Mouse (Mus musculus): ENCODE data around the gene Mitf. TPM values are rescaled to one million over a fixed set of nuclear protein-coding genes. Genes with fewer than 3 reads are reported as not detected.
A peak's percentile ranks its signal among the peaks of the same experiment; 100 is the strongest.

The Mitf gene
- polyA plus RNA-seq, 1 experiment from 2014 or later: 1.6 TPM

DNA sequence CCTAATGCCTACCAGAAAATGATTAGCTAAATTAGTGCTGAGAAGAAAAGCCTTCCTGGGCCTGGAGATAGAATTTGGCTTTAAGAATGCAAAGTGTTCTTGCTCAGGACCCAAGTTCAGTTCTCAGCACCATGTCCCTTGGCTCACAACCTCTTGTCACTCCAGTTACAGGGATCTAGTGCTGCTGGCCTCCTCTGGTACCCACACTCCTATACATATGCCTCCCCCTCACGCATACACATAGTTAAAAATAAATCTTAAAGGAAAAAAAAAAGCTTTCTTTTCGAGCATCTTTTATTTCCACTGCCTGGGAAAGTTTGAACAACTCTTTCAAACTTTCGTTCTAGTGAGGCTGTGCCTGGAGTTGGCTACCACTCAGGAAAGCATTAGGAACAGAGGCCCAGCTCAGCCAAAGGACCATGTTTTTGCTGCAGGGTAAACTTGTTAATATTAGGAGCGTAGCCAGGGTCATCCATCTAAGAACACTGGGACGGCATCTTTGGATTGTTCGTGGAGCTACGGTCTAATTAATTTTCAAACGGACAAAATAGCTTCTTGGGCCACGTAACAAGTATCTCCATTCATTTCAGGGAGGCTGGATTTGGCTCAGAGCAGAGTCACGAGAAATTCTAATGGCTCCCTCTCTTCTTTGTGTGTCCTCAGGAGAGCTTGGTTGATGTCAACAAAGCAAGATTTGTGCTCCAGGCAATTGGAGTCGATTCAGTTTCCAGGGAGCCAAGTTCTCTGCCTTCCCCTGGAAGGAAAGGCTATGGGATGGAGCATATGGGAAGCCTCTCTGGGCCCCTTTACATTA is 239.7 kb downstream of the Mitf start:
- H3K4me2 ChIP-seq (ENCODE audit: low read length): no peak overlapping the region
- H3K4me1 ChIP-seq (ENCODE audit: control insufficient read depth, insufficient read depth, low read depth, low read length): no peaks in the 10 kb centered on the region; the same call in 1 of the 2 replicates
- no peaks in the 10 kb centered on the region for H3K9me3 ChIP-seq (ENCODE audit: control insufficient read depth, low read length)
- no peaks in the 10 kb centered on the region for H3K36me3 ChIP-seq (ENCODE audit: control insufficient read depth, insufficient read depth, low read length)
- peaks cover 5% of the 10 kb centered on the region; the same call in 1 of the 2 replicates for H3K27me3 ChIP-seq (replicated peaks; ENCODE audit: control insufficient read depth, insufficient read depth, low read length)
- ATAC-seq: peak; percentile 95
- 28% methylated on average over 11 of the region's 11 CpGs for WGBS
- H3K4me3 ChIP-seq (ENCODE audit: low read length): no peak overlapping the region
- peak overlapping the region; percentile 40; the same call in 1 of the 2 replicates for H3K27ac ChIP-seq (ENCODE audit: low read depth, low read length)
- H3K9ac ChIP-seq (ENCODE audit: low read depth, low read length): no peak overlapping the region

DNA sequence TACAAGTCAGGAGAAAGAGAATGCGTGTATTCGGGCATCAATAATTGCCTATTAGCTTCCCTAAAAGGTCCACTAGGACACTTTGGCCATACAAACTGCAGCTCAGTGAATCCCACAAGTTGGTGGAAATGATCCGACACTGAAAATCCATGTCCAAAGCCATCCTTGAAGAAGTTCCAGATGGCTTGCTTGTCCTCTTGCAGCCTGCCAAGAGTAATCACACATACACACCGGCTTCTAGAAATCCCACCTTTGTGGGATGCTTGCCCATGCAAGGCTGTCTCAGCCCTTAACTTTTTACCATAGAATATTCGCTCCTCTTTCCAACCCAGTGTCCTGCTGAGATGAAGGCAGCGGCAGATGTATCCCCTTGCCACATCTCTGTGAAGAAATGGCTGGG is 240.9 kb downstream of the Mitf start:
- no peak overlapping the region for H3K4me3 ChIP-seq (ENCODE audit: low read length)
- 48% methylated on average over 6 of the region's 6 CpGs for WGBS
- H3K27ac ChIP-seq (ENCODE audit: low read depth, low read length): no peak overlapping the region
- H3K4me2 ChIP-seq (ENCODE audit: low read length): no peak overlapping the region
- no peaks in the 10 kb centered on the region for H3K27me3 ChIP-seq (replicated peaks; ENCODE audit: control insufficient read depth, insufficient read depth, low read length)
- no peaks in the 10 kb centered on the region; the same call in 1 of the 2 replicates for H3K4me1 ChIP-seq (ENCODE audit: control insufficient read depth, insufficient read depth, low read depth, low read length)
- H3K9ac ChIP-seq (ENCODE audit: low read depth, low read length): no peak overlapping the region
- no peaks in the 10 kb centered on the region for H3K36me3 ChIP-seq (ENCODE audit: control insufficient read depth, insufficient read depth, low read length)
- H3K9me3 ChIP-seq (ENCODE audit: control insufficient read depth, low read length): no peaks in the 10 kb centered on the region
- no peak for ATAC-seq

DNA sequence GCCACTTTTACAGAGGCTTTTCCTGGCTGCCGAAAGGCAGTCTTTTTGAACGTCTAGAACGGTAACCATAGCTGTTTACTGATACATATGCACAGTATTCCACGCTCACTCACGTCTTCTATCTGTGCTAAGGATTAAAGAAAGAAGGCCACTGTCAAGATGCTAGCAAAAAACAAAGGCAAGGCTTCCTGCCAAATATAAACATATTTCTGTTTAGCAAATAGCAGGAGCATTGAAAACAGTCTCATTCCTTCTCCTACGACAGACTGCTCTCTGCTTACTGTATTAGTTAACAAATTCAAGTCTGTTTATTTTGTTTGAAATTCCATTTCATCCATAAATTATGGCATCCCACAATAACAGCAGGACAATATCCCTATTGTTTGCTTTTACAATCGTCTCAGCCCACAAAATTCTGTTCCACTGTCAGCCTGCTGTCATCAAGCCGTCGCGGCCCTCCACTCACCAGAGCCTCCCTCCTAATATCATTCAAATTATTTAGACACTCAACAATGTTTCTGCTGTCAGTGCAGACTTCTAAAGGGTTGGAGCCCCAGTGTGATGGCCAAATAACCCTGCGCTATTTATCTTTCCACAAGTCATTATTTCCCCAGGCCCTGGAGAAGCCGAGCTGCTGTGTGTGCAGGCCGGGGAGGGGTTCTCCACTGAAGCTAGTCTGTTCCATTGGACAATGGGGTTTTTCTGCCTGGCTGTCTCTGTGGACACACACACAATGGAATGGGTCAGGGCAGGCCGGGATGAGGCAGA is 242.0 kb downstream of the Mitf start:
- ATAC-seq: no peak
- Histone ChIP-seq H3K27me3 (replicated peaks; ENCODE audit: control insufficient read depth, insufficient read depth, low read length) (no peaks in the 10 kb centered on the region), H3K4me3 (ENCODE audit: low read length) (no peak overlapping the region), H3K36me3 (ENCODE audit: control insufficient read depth, insufficient read depth, low read length) (no peaks in the 10 kb centered on the region), H3K4me2 (ENCODE audit: low read length) (no peak overlapping the region), H3K27ac (ENCODE audit: low read depth, low read length) (no peak overlapping the region), H3K4me1 (ENCODE audit: control insufficient read depth, insufficient read depth, low read depth, low read length) (no peaks in the 10 kb centered on the region; the same call in 1 of the 2 replicates), H3K9me3 (ENCODE audit: control insufficient read depth, low read length) (no peaks in the 10 kb centered on the region), H3K9ac (ENCODE audit: low read depth, low read length) (no peak overlapping the region)
- WGBS: 23% methylated on average over 14 of the region's 14 CpGs

DNA sequence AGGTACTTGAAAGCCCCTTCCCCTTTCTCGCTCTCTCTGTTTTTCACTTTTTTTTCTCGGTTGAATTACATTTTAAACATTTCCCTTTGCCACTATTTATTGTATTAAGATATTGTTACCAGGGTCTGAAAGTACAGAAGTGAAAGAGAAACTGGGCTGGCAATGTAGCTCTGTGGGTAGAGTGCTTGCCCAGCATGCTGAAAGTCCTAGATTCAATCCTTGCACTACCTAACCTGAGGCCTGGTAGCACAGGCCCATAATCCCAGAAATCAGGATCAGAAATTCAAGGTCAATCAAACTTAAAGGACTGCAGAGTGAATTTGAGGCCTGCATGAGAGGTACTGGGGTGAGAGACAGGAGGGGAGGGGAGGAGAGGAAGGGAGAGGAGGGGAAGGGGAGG is 242.7 kb downstream of the Mitf start:
- H3K9ac ChIP-seq (ENCODE audit: low read depth, low read length): no peak overlapping the region
- 39% methylated on average over 2 of the region's 2 CpGs for WGBS

DNA sequence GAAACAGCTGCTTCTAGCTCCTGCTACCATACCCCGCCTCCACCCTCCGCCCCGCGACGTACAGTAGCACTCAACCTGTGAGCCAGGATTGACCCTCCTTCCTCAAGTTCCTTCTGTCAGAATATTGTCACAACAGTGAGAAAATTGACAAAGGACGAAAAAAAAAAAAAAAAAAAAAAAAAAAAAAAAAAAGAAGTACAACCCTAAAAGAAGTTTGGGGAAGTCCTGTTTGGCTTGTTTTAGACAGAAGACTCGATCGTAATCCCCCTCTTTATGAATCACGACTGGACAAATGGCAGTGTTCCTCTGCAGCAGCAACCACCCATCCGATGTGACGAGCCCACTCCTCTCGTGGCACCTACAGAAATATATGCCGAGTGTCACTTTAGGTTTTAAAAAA is 255.0 kb downstream of the Mitf start:
- Histone ChIP-seq H3K4me1 (ENCODE audit: control insufficient read depth, insufficient read depth, low read depth, low read length) (no peaks in the 10 kb centered on the region; the same call in 1 of the 2 replicates), H3K9ac (ENCODE audit: low read depth, low read length) (no peak overlapping the region), H3K27ac (ENCODE audit: low read depth, low read length) (no peak overlapping the region), H3K4me3 (ENCODE audit: low read length) (no peak overlapping the region), H3K27me3 (replicated peaks; ENCODE audit: control insufficient read depth, insufficient read depth, low read length) (no peaks in the 10 kb centered on the region), H3K4me2 (ENCODE audit: low read length) (no peak overlapping the region), H3K9me3 (ENCODE audit: control insufficient read depth, low read length) (no peaks in the 10 kb centered on the region), H3K36me3 (ENCODE audit: control insufficient read depth, insufficient read depth, low read length) (no peaks in the 10 kb centered on the region)
- no peak for ATAC-seq
- WGBS: 93% methylated on average over 13 of the region's 13 CpGs

More for the DNA sequence above, 242.7 kb downstream of the Mitf start:
- H3K4me1 ChIP-seq (ENCODE audit: control insufficient read depth, insufficient read depth, low read depth, low read length): no peaks in the 10 kb centered on the region; the same call in 1 of the 2 replicates
- H3K9me3 ChIP-seq (ENCODE audit: control insufficient read depth, low read length): no peaks in the 10 kb centered on the region
- H3K27ac ChIP-seq (ENCODE audit: low read depth, low read length): no peak overlapping the region
- H3K36me3 ChIP-seq (ENCODE audit: control insufficient read depth, insufficient read depth, low read length): no peaks in the 10 kb centered on the region
- no peak for ATAC-seq
- H3K4me2 ChIP-seq (ENCODE audit: low read length): no peak overlapping the region
- H3K4me3 ChIP-seq (ENCODE audit: low read length): no peak overlapping the region
- H3K27me3 ChIP-seq (replicated peaks; ENCODE audit: control insufficient read depth, insufficient read depth, low read length): no peaks in the 10 kb centered on the region

DNA sequence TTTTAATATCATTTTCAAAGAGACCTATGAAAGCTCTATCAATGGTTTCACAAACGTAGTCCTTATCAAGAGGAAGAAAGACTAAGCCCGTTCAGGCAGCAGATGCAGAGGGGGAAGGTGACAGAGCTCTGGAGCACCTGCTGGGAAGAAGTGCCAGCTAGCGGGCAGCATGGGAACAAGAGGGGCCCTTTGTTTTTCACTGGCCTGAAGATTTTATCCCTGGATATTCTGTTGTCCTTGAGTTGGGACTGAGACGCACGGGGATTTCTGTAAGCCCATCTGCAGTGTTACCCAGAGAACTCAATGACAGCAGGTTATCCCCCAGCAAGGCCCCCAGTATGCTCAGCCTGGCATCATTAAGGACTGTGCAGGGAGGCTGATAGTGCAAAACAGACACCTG is 258.1 kb downstream of the Mitf start:
- ATAC-seq: no peak
- no peaks in the 10 kb centered on the region for H3K36me3 ChIP-seq (ENCODE audit: control insufficient read depth, insufficient read depth, low read length)
- WGBS: 18% methylated on average over 5 of the region's 5 CpGs

DNA sequence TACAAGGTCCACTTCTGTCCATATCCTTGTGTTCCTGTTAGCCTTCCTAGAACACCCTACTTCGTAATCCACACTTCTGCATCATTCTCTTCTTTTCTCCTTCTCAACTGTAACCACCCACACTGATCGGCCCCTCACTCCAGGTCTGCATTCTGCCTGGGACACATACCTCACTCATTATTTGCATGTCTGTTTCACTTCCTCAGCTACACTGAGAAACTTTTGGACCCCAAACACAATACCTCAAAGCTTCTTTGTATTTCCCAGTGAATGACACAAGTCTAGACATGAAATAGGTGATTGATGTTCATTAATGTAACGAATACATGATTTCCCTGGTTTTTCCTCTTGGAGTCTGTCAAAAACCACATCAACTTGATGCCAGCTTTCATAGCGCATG is 259.6 kb downstream of the Mitf start:
- no peak overlapping the region for H3K9ac ChIP-seq (ENCODE audit: low read depth, low read length)
- no peaks in the 10 kb centered on the region for H3K36me3 ChIP-seq (ENCODE audit: control insufficient read depth, insufficient read depth, low read length)
- no peaks in the 10 kb centered on the region for H3K9me3 ChIP-seq (ENCODE audit: control insufficient read depth, low read length)
- no peak for ATAC-seq
- no peaks in the 10 kb centered on the region; the same call in 1 of the 2 replicates for H3K4me1 ChIP-seq (ENCODE audit: control insufficient read depth, insufficient read depth, low read depth, low read length)
- no peaks in the 10 kb centered on the region for H3K27me3 ChIP-seq (replicated peaks; ENCODE audit: control insufficient read depth, insufficient read depth, low read length)
- no peak overlapping the region for H3K27ac ChIP-seq (ENCODE audit: low read depth, low read length)
- WGBS: 89% methylated on average over 4 of the region's 4 CpGs
- H3K4me2 ChIP-seq (ENCODE audit: low read length): no peak overlapping the region
- H3K4me3 ChIP-seq (ENCODE audit: low read length): no peak overlapping the region

More for the DNA sequence above, 258.1 kb downstream of the Mitf start:
- Histone ChIP-seq H3K27ac (ENCODE audit: low read depth, low read length) (no peak overlapping the region), H3K9me3 (ENCODE audit: control insufficient read depth, low read length) (no peaks in the 10 kb centered on the region), H3K4me2 (ENCODE audit: low read length) (no peak overlapping the region), H3K4me1 (ENCODE audit: control insufficient read depth, insufficient read depth, low read depth, low read length) (no peaks in the 10 kb centered on the region; the same call in 1 of the 2 replicates), H3K9ac (ENCODE audit: low read depth, low read length) (no peak overlapping the region), H3K4me3 (ENCODE audit: low read length) (no peak overlapping the region), H3K27me3 (replicated peaks; ENCODE audit: control insufficient read depth, insufficient read depth, low read length) (no peaks in the 10 kb centered on the region)

All from hindbrain, embryonic 16.5 days (tissue).